Mouse (Mus musculus) olfactory bulb, adult 2 months (tissue): ENCODE data around the gene Ntng1. TPM values are rescaled to one million over a fixed set of nuclear protein-coding genes. Genes with fewer than 3 reads are reported as not detected.

Source experiments
- H3K27ac ChIP-seq: fragments of 200-500 bp; 2 replicates; pipeline ENCODE4 v1.5.1; 2012; ENCODE audit warnings: low read depth, low read length; ENCODE audit not compliant: insufficient read depth
- H3K4me1 ChIP-seq: fragments of 200-500 bp; 2 replicates; pipeline ENCODE4 v1.6.1; 2012; ENCODE audit warnings: low read length; ENCODE audit not compliant: control insufficient read depth, insufficient read depth
- H3K4me3 ChIP-seq: fragments of 200-500 bp; 2 replicates; pipeline ENCODE4 v1.5.1; 2012; ENCODE audit warnings: mild to moderate bottlenecking, low read depth, low read length, moderate library complexity; ENCODE audit not compliant: insufficient read depth
- CTCF ChIP-seq: fragments of 200-500 bp; IDR thresholded peaks from 2 replicates; pipeline ENCODE4 v1.5.1; 2012; ENCODE audit warnings: low read depth, mild to moderate bottlenecking, low read length, moderate library complexity; ENCODE audit not compliant: insufficient read depth
- POLR2A ChIP-seq: fragments of 200-500 bp; IDR thresholded peaks from 2 replicates; pipeline ENCODE4 v1.6.1; 2012; ENCODE audit warnings: mild to moderate bottlenecking, low read depth, low read length, moderate library complexity; ENCODE audit not compliant: insufficient read depth
- WGBS: fragments of 180-500 bp; shearing (Covaris S2); methylation state at CpG from one replicate; pipeline ENCODE4 v1.1.7; 2018; 5-methylcytosine and 5-hydroxymethylcytosine counted together
- polyA plus RNA-seq: library from polyadenylated mRNA; stranded (reverse); fragments of >200 nt; gene quantifications from 2 replicates; pipeline ENCODE4 v1.2.4, GENCODE M21; 2012; ENCODE audit warnings: low replicate concordance; ENCODE audit not compliant: missing spikeins, insufficient read depth, insufficient read length

Ntng1 gene
- polyA plus RNA-seq, 1 experiment: 57.8 TPM

GRCm38 (mm10) chr3:110022783-110023599 lies 120.8 kb downstream of the Ntng1 start:
- no peak overlapping the region for H3K4me3 ChIP-seq
- no peak for TF ChIP-seq POLR2A
- TF ChIP-seq CTCF: no peak
- WGBS: 70% methylated on average over 18 of the region's 18 CpGs
- no peak overlapping the region; the same call in 1 of the 2 replicates for H3K27ac ChIP-seq
- 0 out of 2 replicates have a peak, but pooled peaks cover 2% of the 10 kb centered on the region for H3K4me1 ChIP-seq

- H3K4me1 ChIP-seq: no peaks in the 10 kb centered on the region
- peak overlapping the region; percentile 51; the same call in 1 of the 2 replicates for H3K27ac ChIP-seq
- no peak for TF ChIP-seq CTCF
- 29% methylated on average over 14 of the region's 14 CpGs for WGBS
- no peak overlapping the region for H3K4me3 ChIP-seq
Measured at GRCm38 (mm10) chr3:110010870-110011626, 132.8 kb downstream of the Ntng1 start.

GRCm38 (mm10) chr3:110010441-110010840 lies 133.4 kb downstream of the Ntng1 start:
- 29% methylated on average over 2 of the region's 2 CpGs for WGBS
- Histone ChIP-seq H3K4me3 (no peak overlapping the region), H3K4me1 (no peaks in the 10 kb centered on the region), H3K27ac (no peak overlapping the region)
- no peak for TF ChIP-seq POLR2A
- TF ChIP-seq CTCF: no peak

DNA sequence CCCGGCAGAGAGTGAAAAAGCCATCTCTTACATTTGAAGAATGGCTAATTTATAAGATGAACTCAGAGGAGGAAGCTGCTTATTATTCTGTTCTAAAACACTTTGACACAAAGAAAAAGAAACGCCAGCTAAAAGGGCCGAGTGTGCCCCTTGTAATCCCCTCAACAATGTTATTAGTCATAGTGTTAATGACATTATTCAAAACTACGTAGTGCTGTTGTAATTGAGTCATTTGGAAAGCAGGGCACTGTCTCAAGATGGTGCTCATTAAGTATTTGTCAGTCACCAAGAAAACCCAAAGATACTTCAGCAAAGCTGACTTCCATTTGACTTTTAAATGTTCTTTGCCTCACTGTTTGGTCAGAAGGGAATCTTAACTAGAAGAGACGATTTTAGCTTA lies 143.5 kb downstream of the Ntng1 start:
- Histone ChIP-seq H3K27ac (no peak overlapping the region), H3K4me3 (no peak overlapping the region), H3K4me1 (0 out of 2 replicates have a peak, but pooled peaks cover under 1% of the 10 kb centered on the region)
- TF ChIP-seq POLR2A (no peak), CTCF (no peak)
- 22% methylated on average over 5 of the region's 5 CpGs for WGBS

GRCm38 (mm10) chr3:109995663-109996024 lies 148.2 kb downstream of the Ntng1 start:
- no peak overlapping the region for H3K4me3 ChIP-seq
- H3K4me1 ChIP-seq: peaks cover 3% of the 10 kb centered on the region
- H3K27ac ChIP-seq: no peak overlapping the region
- WGBS: 74% methylated on average over 4 of the region's 4 CpGs
- TF ChIP-seq POLR2A: no peak
- no peak for TF ChIP-seq CTCF

- peaks cover 3% of the 10 kb centered on the region for H3K4me1 ChIP-seq
- 33% methylated on average over 6 of the region's 6 CpGs for WGBS
- no peak overlapping the region for H3K4me3 ChIP-seq
- H3K27ac ChIP-seq: no peak overlapping the region
- TF ChIP-seq CTCF (no peak), POLR2A (no peak)
Measured at GRCm38 (mm10) chr3:109994978-109995662, 148.7 kb downstream of the Ntng1 start.

DNA sequence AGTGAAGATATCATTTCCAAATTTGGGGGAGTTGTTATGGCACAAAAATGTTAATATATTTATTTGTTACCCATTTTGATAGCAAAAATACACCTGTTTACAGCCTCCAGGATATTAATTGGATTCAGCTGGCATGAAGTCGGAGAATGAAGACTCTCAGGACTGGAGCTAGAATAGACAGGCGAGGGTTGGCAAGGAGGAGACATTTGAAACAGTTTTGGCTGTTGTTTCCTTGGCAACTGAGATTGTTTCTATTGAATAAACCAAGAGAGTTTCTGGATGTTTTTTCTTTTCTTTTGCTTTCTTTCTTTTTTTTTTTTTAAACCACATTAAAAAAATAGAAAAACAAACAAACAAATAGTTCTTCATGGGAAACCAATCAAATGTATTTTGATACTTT lies 159.7 kb downstream of the Ntng1 start:
- Histone ChIP-seq H3K4me3 (no peak overlapping the region), H3K27ac (no peak overlapping the region), H3K4me1 (no peaks in the 10 kb centered on the region)
- TF ChIP-seq POLR2A: no peak
- no peak for TF ChIP-seq CTCF
- 45% methylated on average over 2 of the region's 2 CpGs for WGBS

DNA sequence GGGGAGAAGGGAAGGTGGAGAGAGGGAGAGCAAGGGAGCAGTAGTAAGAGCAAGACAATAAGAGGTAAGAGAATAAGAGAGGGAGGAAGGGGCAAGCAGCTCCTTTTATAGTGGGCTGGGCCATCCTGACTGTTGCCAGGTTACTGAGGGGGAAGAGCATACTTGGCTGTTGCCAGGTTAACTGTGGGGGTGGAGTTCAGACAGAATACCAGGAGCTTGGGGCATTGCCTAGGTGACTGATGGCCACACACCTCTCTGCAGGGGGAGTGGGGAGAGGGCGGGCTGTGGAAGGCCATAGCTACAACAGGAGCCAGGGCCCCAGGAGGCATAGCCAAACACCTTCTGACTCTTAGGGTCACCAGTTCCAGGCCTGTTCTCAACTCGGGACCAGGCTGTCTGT lies 166.2 kb downstream of the Ntng1 start:
- Histone ChIP-seq H3K27ac (no peak overlapping the region), H3K4me3 (no peak overlapping the region), H3K4me1 (peaks cover 4% of the 10 kb centered on the region; the same call in 1 of the 2 replicates)
- WGBS: 80% methylated on average over 2 of the region's 2 CpGs
- TF ChIP-seq POLR2A: no peak
- no peak for TF ChIP-seq CTCF

GRCm38 (mm10) chr3:109975106-109975505 lies 168.7 kb downstream of the Ntng1 start:
- WGBS: 76% methylated on average over 4 of the region's 4 CpGs
- peaks cover 4% of the 10 kb centered on the region; the same call in 1 of the 2 replicates for H3K4me1 ChIP-seq
- TF ChIP-seq CTCF (no peak), POLR2A (no peak)
- H3K27ac ChIP-seq: no peak overlapping the region
- H3K4me3 ChIP-seq: no peak overlapping the region
